Mouse (Mus musculus): ENCODE results near the gene Gm12355.

- TF ChIP-seq CTCF (IDR thresholded peaks at IDR 0.05; ENCODE audit: low read depth), result no peak
- no peak for TF ChIP-seq EP300 (IDR thresholded peaks at IDR 0.05; ENCODE audit: low read depth)
Measured at GRCm38 (mm10) chr11:98637501-98637900, 12.0 kb upstream of the Gm12355 start.

All from heart, postnatal 0 days (tissue).